Mouse (Mus musculus) adrenal gland, postnatal 10 days (tissue): Measurements from ENCODE around the gene Ceacam20. TPM values are rescaled to one million over a fixed set of nuclear protein-coding genes. Genes with fewer than 3 reads are reported as not detected.
A peak's percentile ranks its signal among the peaks of the same experiment; 100 is the strongest.
"Not testable (repeated sequence)": the region's sequence is repeated elsewhere in the genome, so short reads cannot be mapped to it uniquely, and the experiment has no call there.

Experiments
- DNase-seq: peaks from one replicate; pipeline ENCODE4 v3.0.0; 2021; ENCODE audit warnings: mixed read lengths
- long read RNA-seq, 2 experiments: library from polyadenylated mRNA; stranded (forward); transcript quantifications; one replicate each; pipeline ENCODE4 v2.0.0; 2021
- total RNA-seq, 2 experiments: library from RNA; stranded (reverse); gene quantifications; 2 replicates each; pipeline ENCODE4 v1.2.3; 2021

The Ceacam20 gene
- total RNA-seq, result not detected
- long read RNA-seq, experiment 1, result 0 reads
- long read RNA-seq, experiment 2, result 0 reads

DNA sequence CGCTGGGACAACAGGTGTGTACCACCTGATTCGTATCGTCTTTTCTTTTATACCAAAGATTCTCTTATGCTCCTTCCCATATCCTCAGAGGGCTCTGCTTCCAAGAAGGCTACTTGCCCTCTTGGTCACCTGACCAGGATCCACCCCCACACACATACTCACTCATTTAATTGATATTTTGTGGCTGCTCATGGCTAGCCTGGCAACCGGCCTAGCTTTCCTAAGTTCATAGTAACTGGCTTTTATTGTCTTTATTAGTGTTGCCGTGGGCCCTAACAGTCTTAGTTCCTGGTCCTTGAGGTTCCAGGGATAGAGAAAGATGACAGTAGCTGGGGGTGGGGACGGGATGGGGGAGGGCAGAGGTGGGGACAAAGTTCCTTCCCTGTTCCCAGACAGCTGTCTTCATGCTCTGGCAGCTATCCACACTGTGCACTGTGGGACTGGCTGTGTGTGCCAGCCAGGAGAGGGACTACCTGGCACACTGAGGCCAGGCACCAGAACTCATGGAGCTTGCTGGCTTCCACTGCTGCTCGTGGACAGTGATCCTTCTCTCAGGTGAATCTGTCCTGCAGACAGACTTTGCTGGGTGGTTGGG, at the start of gene Ceacam20:
Gene Ceacam20, plus strand, starts transcription at position 428 of the 595 bp plus-strand sequence.
- DNase-seq, result no peak

DNA sequence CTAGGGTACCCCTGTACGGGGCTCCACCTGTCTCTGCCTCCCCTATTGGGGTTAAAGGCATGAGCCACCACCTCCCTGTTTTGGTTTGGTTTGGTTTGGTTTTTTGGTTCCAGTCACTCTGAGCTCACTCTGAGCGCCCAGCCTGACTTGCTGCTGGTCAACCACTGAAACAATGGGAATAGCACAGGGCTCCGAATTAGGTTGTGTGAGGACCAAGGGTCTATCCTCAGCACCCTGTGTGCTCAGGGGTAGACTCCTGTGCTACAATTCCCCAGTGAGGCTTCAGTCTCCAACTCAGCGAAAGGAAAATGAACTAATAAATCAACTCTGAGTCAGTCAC, 45.1 kb upstream of the Ceacam20 start:
- no peak for DNase-seq

DNA sequence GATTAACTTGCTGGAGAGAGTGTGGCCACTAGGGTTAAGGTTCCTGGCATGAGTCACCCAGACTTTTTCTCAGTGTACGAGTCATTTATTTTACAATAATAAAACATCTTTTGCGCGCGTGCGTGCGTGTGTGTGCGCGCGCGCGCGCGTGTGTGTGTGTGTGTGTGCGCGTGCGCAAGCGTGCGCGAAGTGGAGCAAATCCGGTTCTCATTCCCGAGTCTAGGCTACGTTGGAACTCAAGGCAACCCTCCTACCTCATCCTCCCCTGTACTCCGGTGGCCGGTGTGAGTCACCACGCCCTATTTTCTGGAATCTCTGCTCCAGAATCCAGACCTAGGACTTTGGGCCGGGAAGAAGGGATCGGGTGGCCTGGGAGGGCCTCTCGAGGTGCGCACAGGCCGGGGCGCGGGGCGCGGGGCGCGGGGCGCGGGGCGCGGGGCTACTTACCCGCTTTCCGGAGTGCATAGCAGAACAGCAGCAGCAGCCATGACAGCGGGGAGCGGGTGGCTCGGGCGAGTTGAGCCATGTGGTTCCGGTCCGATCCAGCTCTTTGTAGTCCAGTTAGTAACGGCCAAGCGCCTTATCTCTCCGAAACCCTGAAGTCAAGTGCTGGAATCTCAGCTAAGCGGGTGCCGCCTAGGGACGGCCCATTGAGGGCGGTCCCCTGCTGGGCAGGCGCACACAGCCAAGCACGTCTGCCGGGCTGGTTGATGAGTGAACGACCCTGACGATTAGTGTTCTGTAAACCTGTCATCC, 44.5 kb upstream of the Ceacam20 start, which contains the start of gene Pvr:
Gene Pvr, minus strand, starts transcription at position 655 of the 756 bp plus-strand sequence.
- peak; percentile 89 for DNase-seq

DNA sequence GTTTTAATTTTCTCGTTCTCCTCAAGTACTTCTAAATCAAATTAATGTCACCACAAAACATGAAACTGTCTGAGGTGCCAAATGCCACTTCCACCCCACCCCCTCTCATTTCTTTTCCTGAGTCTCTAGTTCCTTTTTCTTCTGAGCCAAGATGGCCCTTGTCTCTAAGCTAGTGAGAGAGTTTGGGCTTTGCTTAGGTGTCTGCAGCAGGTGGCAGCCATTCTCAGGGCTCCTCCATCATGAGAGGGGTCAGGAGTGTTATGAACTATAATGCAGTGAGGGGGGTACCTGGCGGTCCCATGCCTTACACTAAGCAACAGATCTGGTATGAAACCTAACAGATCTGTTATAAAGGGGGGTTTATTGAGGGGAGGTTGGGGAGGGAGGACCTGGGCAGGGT, 41.9 kb upstream of the Ceacam20 start:
- DNase-seq, result no peak

DNA sequence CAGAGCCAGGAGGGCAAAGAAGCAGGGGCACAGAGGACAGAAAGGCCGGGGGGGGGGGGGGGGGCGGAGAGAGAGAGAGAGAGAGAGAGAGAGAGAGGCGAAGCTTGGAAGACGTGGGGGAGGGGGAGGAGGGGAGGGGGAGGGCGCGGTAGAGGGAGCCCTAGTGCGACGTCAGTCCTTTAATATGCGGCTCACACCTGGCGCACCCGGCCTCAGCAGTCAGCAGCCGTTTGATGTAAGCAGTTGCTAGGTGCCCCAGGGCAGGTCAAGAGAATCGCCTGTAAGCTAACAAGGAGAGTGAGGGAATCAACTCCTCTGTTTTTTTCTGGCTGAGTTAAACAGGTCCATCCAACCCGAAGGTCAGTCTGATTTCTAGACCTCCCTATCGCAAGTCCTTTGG, 41.4 kb upstream of the Ceacam20 start:
- DNase-seq, result no peak

DNA sequence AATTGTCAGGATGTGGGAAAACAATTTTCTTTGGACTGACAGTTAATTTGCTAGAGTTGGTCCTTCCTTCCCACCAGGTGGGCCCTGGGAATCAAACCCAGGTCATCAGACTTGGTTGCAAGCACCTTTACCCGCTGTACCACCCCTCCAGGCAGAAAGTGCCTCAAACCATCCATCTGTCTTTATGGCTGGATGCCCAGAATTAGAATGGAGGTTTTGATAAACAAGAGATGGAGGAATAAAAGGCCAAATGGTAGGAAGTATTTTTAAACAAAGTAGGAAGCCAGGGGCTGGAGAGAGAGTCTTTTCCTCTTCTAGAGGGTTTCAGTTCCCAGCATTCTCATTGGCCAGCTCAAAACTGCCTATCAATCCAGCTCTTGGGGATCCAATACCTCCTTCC, 39.8 kb upstream of the Ceacam20 start:
- no peak for DNase-seq

DNA sequence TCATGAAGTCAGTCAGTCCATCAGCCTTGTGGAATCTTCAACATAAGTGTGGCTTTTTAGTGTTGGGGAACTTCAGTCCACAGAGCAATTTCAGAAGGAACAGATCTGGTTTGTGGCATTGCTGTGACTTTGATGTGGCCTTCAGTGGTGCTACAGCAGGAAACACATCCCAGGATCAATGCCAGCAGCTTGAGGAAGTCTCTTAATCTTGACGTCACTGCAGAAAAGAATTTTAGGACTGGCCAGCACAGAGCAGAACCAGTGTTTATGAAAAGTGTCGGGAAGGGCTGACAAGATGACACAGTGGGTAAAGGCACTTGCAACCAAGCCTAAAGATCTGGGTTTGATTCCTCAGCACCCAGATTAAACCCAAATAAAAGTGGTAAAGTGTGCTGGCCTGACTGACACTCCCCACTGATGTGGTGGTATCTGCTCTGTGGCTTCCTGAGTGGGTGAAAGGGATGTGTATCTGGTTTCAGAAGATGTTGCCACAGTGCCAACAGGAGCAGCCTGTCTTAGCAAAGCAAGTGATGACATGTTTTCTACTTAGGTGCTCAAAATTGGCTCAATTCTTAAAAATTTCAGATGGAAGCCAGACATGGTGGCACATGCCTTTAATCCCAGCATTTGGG, 38.2 kb upstream of the Ceacam20 start:
- peak; percentile 29 for DNase-seq

DNA sequence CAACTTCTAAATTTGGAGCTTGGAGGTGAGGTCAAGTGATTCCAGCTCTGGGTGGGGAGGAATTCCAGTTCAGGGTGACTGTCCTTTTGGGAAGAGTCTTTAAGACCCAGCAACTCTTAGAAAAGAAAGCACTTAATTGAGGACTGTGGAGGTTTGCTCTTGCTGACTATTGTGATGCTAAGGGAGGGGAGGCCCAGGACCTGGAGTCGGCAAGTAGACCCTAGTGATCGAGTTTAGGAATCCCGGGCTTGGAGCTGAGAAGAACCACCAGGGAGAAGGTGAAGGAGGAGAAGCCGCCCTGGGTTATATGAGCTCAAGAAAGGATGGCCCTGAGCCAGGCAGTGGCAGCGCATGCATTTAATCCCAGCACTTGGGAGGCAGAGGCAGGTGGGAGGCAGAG, 36.7 kb upstream of the Ceacam20 start:
- DNase-seq, result no peak

DNA sequence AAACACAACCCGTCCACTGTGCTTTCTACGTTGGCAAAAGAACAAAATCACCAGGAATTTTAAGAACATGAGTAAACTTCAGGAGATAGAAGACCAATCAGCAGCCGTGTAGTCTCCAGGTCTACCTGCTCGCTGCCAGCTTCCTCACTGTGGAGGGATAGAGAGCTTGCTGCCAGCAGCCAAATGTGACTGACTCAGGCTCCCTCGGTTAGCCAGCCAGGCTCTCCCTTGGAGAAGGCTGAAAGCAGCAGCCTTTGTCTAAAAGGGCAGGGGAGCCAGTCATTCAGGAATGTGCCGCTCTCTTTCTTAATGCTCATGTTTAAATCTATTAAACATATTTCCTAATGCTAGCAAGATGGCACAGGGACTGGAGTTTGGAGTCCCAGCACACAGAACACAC, 34.7 kb upstream of the Ceacam20 start:
- DNase-seq, result not testable (repeated sequence)

DNA sequence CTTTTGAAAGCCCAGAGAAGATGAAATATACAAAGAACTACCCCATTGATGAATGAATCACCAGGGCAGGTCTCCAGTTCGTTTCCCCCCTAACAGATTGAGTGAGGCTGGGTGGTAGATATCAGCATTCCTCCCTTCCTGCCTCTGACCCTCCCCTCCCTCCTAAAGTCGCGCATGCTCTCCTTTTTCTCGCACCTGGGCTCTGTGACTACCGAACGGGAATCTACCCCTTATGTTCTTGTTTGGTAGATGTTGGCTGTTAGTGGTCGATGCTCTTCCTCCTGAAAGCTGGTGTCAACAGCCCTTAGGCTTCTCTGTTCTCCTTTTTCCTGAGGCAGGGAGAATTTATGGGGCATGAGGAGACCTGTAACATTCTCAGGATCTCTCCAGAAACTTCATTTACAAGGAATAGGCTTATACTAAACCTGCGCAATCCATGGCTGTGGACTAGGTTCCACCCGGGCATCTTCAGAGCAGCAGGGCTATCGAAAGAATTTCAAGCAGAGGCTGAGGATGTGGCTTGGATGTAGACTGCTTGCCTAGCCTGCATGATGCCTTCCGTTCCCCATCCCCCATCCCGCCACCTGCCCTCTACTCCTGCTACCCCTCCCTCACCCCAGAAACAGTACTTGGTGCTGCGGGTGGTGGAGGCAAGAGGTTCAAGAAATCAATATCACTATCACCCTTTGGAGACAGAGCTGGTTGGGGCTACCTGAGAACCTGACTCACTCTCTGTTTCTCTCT, 32.9 kb upstream of the Ceacam20 start:
- DNase-seq, result no peak

DNA sequence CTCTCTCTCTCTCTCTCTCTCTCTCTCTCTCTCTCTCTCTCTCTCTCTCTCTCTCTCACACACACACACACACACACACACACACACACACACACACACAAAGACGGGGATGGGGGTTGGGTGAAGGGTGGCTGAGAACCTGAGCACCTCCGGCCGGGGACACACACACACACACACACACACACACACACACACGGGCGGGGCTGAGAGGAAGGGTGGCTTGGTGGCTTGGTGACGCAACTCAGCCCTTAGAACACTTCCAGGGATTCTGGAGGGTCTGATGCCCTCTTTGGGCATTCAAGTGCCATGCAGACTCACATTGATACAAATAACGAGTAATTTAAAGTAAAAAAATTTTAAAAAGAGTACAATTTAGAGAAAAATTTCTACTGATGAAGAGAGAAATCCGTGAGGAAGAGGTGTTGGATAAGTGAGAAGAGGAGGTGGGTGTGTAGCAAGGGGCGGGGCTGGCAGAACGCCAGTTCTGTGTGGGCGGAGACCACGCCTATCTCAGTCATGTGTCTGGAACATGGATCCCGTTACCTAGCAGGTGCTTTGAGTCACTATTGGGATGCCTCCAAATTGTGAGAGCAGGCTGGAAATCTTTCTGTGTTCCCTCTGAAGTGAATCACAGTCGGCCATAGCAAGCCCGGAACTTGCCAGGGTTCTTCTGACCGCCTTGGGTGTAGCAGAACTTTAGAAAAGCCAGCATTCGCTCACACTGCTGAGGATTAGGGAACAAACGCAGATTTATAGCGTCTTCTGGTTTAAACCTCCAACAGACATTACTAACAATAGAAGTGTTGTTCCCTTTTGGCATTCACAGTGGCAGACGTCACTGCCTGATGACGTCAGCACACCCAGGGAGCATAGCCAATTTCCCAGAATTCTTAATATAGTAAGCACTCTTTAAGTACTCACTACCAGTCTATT, 32.1 kb upstream of the Ceacam20 start:
- peak; percentile 72 for DNase-seq

DNA sequence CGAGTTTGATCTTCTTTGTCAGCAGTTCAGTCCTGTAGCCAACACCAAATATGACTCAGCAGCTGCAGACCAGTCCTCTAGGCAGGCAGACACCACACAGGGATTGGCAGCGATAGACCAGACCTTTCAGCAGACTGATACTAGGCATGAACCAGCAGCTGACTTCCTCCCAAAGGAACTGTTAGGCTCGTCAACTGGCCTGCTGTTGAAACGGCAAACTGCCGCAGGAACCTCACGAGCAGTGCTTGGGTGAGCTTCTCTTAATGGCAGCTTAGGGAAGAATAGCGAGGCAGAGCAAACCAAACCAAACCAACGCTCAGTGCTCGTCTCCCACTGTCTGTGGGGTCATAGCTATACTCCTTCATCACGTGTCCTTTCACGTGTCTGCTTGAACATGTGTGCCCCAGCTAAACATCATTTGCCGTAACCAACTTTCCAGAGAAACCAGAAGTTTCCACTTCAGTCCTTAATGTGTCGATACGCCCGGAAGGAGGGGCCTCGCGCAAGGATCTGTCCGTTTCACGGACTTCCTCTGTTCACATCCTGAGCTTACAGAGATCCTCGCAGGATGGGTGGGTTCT, 30.0 kb upstream of the Ceacam20 start:
- peak; percentile 18 for DNase-seq

DNA sequence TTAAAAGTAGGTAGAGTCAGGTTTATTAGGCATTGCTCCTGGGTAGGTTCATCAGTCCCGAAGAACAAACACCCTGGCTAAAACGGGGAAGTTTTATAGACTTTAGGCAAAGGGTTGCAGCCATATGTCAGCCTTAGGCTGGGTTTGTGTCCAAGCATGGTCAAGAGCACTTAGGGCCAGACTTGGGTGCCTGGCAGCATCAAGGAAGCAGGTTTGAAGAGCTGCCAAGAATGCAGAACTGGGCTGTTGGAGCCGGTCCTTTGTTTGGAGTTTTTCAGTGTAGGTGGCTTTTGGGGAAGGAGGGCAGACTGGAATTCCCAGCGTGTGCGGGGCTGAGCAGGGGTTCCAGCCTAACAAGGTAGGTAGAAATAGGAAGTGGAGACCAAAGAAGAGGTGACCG, 29.3 kb upstream of the Ceacam20 start:
- DNase-seq, result peak; percentile 33

DNA sequence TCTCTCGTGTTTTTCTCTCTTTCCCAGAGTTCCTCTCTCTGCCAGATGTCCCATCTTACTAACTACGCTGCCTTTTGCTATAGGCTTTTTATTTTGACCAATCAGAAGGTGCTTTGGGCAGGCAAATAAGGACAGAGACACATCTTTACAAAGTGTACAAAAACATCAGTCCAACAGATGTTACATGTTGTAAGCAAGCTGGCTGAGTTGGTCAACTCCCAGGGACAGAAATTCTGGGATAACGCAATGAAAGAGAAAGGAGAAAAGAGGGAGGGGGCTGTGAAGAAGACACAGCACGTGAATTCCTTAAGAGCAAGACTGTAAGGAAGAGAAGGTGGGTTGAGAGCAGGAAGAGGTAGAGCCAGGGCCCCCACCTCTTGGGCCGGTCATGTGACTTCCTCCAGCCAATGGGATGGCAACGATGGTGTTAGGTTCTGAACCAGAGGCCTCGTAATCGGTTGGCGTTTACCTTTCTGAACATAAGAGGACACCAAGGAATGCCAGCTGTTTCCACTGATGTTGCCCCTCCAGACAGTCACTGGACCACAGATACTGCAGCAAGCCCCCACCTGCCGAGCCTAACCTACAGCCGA, 27.9 kb upstream of the Ceacam20 start:
- no peak for DNase-seq

DNA sequence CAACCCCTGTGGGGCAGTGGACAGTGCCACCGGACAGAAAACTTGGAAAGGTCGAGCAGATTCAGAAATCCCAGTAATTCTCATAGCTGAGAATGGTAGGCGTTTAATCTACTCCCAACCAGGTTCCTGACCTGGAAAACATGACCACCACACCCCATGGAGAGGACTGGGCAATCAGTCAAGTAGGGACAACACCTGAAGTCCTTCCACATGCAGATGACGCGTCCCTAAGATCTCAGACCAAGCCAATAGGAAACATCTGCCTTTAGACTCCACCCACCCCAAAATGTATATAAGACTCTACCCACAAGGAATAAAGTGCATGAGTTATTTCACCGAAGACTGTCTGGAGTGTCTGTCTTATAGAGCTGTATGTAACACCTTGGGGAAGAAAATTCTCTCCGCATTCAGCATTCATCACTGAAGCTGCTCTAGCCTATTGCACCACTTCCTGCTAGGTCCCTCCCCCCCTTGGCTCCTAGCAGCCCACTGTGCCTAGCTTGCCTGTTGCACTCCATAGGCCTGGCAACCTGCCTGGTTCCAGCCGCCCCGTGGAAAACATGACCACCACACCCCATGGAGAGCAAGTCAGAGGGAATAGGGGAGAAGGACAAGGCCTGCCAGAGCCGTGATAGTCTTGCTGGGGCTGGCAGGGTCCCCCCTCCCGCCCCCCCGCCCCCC, 25.5 kb upstream of the Ceacam20 start:
- DNase-seq, result peak; percentile 86

DNA sequence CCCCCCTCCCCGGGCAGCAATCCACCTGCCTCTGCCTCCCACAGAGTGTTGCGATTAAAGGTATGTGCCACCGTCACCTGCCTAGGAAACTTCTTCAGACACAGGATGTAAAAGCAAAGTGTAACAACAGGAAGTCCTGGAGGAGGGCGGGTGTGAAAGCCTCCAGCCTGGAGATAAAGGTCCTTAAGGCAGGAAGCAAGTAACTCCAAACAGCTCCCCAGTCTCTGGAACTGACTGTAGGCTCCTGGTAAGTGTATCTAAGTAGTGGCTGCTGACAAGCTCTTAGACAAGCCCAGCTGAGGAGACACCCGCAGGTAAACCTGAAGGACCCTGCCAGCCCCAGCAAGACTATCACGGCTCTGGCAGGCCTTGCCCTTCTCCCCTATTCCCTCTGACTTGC, 25.0 kb upstream of the Ceacam20 start:
- no peak for DNase-seq

DNA sequence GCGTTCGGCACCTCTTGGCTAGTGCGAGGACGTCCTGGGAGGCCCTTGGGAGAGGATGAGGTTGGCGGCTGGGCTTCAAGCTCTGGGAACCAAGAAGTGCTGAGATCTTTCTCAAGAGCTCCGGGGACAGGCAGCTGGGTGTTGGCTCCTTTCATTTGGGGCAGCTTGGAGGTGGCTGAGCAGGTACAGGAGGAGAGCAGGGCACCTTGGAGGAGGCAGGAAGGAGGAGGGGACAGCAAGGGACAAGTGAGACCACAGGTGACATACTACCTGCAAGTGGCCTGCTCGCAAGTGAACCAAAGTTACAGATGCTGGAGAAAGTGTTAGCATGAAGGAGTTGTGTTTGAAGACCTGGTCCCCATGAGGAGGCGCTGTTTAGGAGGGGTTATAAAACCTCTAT, 20.5 kb upstream of the Ceacam20 start:
- no peak for DNase-seq

DNA sequence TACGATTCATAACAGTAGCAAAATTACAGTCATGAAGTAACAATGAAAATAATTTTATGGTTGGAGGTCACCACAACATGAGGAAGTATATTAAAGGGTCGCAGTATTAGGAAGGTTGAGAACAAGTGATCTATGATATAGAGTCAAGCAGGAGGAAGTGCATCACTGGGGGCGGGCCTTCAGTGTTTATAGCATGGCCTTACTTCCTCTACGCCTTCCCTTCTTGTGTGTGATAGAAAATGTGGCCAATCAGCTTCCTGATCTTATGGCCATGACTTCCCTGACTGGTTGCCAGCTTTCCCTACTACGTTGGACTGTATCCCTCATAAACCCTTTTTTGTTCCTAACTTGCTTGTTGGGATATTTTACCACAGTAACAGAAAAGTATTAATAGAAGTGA, 20.0 kb upstream of the Ceacam20 start:
- DNase-seq, result no peak

DNA sequence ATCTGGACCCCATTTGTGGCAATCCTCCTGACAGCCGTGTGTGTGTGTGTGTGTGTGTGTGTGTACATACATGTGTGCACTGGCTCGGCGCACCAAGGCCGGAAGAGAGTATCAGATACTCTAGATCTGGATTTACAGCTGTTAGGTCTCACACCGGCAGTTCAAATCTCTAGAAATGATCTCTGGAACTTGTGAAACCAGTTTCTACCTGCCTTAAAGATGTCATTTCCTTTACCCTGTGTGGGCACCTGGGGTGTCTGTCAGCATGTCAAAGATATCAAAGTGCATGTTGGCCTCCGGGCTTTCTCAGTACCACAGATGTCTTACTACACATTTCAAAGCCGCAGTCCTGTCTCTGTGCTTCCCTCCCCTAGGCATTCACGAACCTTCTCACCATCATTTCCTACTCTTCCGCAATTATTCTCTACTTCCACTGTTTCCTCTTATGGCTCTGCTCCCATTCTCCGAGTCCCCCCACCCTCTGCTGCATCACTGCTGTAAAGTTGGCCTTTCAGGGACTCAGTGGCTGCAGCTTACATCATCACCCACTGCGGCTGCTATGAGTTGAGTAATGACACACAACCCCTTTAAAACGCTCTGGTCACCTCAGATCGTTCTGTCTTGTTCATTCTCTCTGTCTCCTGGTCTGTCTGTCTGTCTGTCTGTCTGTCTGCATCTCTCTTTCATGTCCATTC, 19.2 kb upstream of the Ceacam20 start:
- no peak for DNase-seq

DNA sequence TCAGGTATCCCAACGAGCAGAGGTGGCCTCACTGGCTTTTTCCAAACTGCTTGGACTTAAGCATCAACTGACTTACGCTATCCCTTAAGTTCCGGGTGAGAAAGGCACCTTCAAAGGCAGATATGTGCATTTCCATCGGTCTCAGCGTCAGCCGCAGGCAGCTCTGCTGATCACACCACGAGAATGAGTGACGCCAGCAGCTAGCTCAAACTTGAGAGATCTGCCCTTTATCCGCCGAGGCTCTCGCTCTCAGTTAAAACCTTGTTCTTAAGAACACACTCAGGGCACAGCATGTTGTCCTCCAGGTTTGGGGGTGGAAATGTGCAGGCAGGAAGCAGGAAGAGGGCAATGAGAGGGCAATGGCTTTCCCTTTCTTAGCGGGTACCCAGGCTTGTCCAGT, 16.3 kb upstream of the Ceacam20 start:
- no peak for DNase-seq
